Mouse (Mus musculus) activated CD4-positive, CD25-positive, alpha-beta regulatory T cell, adult 4 months (primary cell): ENCODE data around the gene Pld4. TPM values are rescaled to one million over a fixed set of nuclear protein-coding genes. Genes with fewer than 3 reads are reported as not detected.
A peak's percentile ranks its signal among the peaks of the same experiment; 100 is the strongest.

Experiments
- ATAC-seq: one replicate; pipeline ENCODE4 v1.8.0; 2017
- polyA plus RNA-seq, 2 experiments: library from polyadenylated mRNA; unstranded; fragments of 100-300 nt; shearing (Covaris generic); gene quantifications; one replicate each; pipeline ENCODE4 v1.2.1; 2017

Gene Pld4
- polyA plus RNA-seq, 2 experiments from 2014 or later = 0.50 to 4.7 TPM

DNA sequence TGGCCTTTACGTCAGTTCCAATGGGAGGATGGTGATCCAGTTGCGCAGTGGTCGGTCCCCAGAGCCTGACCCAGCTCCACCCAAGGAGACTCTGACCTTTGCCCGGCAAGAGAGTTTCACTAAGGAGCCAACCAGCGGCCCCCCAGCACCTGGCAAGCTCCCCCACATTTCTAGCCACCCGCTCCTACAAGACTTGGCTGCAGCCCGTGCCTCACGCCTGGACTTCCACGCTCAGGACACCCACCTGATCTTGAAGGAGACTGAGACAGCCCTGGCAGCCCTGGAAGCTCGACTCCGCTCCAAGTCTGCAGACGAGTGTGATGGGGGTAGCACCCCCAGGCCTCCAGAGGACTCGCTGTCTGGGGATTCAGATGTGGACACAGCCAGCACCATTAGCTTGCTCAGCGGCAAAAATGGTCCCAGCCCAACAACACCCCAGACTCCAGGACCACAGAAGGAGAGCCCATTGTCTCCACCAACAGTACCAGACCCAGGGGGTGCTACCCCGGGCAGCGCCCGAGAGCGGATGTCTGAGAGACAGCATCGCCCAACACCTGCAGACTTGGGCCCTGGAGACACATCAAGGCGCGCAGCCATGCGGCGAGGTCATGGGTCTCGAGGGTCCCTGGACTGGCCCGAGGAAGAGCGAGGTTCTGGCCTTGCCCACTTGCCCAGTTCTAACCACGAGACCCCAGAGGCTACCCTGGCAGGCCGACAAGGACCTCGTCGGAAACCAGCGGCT is 22.0 kb upstream of the Pld4 start:
- no peak for ATAC-seq

DNA sequence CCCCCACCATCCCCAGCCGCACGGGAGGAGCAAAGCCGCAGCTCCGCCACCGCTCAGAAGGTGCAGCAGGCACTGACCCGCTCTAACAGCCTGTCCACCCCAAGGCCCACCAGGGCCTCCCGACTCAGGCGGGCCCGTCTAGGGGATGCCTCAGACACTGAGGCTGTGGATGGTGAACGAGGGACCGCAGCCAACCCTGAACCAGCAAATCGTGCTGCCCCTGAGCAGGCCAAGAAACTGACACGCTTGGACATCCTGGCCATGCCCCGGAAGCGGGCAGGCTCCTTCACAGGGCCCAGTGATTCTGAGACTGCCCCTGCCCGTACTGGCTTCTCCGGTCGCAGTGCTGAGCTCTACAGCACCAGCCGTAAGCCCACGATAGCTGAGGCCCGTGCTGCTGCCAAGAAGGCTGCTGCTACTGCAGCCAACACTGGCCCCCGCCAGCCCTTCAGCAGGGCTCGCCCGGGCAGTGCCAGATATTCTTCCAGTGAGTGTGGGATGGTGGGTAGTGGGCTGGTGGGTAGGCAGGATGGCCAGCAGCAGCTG is 21.4 kb upstream of the Pld4 start:
- no peak for ATAC-seq

DNA sequence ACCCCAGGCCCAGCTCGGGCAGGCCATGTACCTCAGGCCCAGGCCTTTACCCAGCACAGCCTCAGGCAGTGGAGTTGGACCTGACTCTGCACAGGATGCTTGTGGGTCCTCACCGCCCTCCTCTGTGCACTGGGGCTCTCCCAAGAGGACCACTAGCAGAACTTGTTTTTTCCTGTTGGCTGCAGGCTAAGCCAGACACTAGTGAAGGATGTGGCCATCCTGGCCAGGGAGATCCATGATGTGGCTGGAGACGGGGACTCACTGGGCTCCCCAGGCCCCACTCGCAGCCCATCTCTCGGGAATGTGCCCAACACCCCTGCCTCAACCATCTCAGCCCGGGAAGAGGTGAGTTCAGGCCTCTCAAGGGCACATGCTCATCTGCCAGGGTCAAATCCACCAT is 17.7 kb upstream of the Pld4 start:
- no peak for ATAC-seq

- ATAC-seq = peak; percentile 91
Measured at GRCm38 (mm10) chr12:112743168-112743975, 17.1 kb upstream of the Pld4 start.

DNA sequence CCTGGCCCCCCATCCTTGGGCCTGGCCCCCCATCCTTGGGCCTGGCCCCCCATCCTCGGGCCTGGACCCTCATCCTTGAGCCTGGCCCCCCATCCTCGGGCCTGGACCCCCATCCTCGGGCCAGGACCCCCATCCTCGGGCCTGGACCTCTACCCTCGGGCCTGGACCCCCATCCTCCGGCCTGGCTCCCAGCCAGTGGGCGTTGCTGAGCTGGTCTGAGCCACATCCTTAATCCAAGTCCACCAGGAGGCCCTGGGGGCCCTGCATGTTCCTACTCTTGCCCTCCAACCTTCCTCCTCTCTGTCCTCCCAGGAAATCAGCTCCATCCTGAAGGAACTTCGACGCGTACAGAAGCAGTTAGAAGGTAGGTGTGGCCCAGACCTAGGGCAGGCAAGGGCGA is 16.2 kb upstream of the Pld4 start:
- no peak for ATAC-seq

- no peak for ATAC-seq
Measured at GRCm38 (mm10) chr12:112744891-112745580, 15.4 kb upstream of the Pld4 start.

- no peak for ATAC-seq
Measured at GRCm38 (mm10) chr12:112745716-112746115, 14.7 kb upstream of the Pld4 start.

DNA sequence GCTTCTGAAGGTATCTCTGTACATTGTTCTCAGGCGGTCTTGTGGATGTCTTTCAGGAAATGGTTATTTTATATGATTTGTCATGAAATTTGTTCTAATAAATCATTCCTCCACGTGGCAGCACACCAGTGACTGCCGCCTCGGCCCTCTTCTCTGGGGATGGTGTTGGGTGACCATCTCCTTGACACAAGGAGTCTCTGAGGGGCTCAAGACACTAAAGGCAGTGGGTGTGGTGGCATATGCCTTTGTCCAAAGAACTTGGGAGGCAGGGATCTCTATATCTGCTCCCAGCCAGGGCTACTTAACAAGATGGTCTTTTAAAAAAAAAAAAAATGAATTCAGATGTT is 14.0 kb upstream of the Pld4 start:
- ATAC-seq = no peak

GRCm38 (mm10) chr12:112746808-112747605 is 13.4 kb upstream of the Pld4 start:
- ATAC-seq = no peak

GRCm38 (mm10) chr12:112747606-112747970 is 12.9 kb upstream of the Pld4 start:
- ATAC-seq = no peak

- ATAC-seq = no peak
Measured at GRCm38 (mm10) chr12:112750976-112751375, 9.5 kb upstream of the Pld4 start.

DNA sequence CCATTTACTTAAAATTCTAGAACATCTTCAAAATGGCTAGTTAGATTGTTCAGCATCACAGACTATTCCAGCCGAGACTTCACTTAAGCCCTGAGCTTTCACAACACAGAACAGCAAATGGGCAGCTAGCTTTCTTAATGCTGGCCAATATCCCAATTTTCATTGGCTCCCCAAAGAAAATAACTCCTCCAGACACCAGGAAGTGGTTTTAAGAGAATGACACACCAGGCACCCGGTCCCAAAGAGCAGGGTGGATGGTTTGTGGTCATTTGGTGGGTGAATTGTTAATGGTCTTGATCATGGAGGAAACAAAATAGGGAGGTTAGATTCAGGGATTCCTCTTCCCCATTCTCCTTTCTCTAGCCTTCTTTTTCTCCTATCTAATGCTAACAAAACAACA is 8.1 kb upstream of the Pld4 start:
- ATAC-seq = no peak

- ATAC-seq = no peak
Measured at GRCm38 (mm10) chr12:112755900-112756299, 4.6 kb upstream of the Pld4 start.

DNA sequence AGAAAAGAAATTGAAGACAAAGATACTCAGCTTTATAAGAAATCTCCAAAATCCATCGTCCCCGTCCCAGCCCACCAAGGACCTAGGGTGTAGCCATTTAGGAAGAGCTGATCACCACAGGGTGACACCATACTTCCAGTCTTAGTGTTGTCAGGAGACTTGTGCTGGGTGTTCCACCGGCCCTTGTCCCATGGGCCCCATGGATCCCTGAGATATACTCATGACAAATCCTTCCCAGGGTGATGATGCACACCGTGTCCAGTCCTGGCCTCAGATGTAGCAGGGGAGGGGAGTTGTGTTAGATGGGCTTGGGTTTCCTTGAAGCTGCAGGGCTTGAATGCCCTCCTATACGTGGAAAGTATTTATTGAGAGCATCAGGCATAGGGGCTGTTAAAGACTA is 2.6 kb upstream of the Pld4 start:
- no peak for ATAC-seq

DNA sequence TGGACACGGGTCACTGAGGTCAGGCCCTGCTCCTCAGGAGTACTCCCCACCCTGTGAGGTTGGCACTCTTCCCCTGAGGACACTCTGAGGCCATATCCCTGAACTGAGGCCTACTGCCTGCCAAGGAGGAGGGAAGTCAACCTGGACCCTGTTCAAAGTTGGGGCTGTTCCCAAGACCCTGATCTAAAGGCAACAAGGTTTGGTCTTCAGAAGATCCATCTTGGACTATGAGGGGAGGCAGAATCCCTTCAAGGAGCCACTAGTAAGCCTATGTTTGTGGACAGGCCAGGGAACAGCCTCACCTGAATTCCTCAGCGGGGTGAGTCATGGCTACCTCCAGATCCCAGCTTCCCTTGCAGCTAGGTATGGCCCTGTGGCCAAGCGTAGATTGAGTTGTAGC is 984 bp upstream of the Pld4 start:
- no peak for ATAC-seq

DNA sequence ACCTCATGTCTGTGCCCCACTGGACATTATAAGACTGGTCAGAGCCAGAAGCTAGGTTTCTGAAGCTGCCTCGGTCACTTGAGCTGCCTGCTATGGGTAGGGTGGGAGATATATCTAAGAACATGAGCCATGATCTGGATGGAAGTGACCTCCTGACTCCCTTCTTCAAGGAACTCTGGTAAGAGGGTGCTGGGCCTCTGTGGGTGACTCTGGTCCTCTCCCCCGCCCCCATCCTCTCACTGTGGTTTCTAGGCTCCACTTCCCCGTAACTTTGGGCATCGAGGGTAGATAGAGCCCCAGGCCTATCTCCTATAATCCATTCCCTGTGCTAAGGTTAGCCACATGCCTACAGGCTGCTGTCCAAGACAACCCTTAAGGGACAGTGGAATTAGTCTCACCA is 956 bp downstream of the Pld4 start:
- ATAC-seq = no peak

GRCm38 (mm10) chr12:112762018-112762417 is 1.6 kb downstream of the Pld4 start:
- no peak for ATAC-seq

- ATAC-seq = no peak
Measured at GRCm38 (mm10) chr12:112763176-112763575, 2.7 kb downstream of the Pld4 start.

- no peak for ATAC-seq
Measured at GRCm38 (mm10) chr12:112764141-112764540, 3.7 kb downstream of the Pld4 start.

GRCm38 (mm10) chr12:112764991-112765390 is 4.5 kb downstream of the Pld4 start:
- no peak for ATAC-seq

- no peak for ATAC-seq
Measured at GRCm38 (mm10) chr12:112766586-112766985, 6.1 kb downstream of the Pld4 start.

GRCm38 (mm10) chr12:112767036-112767890 is 6.8 kb downstream of the Pld4 start:
- no peak for ATAC-seq
